Mouse (Mus musculus) bone marrow, adult 2 months (tissue): ENCODE measurements around the gene Ccl4. TPM values are rescaled to one million over a fixed set of nuclear protein-coding genes. Genes with fewer than 3 reads are reported as not detected.

Experiments
- H3K27ac ChIP-seq: fragments of 200-500 bp; 2 replicates; pipeline ENCODE4 v1.5.1; 2012; ENCODE audit warnings: low read depth, mild to moderate bottlenecking, control low read depth, inconsistent platforms, low read length; ENCODE audit not compliant: control insufficient read depth, poor library complexity, insufficient read depth
- H3K4me1 ChIP-seq: fragments of 200-500 bp; 2 replicates; pipeline ENCODE4 v1.6.1; 2011; ENCODE audit warnings: low read length; ENCODE audit not compliant: control insufficient read depth, insufficient read depth
- H3K4me3 ChIP-seq: fragments of 200-500 bp; replicated peaks from 2 replicates; pipeline ENCODE3; 2011; ENCODE audit warnings: mild to moderate bottlenecking, low read depth, low read length, control low read depth; ENCODE audit not compliant: control insufficient read depth
- CTCF ChIP-seq: fragments of 200-500 bp; IDR thresholded peaks from 2 replicates; pipeline ENCODE4 v1.5.1; 2011; ENCODE audit warnings: low read length, control low read depth; ENCODE audit not compliant: control insufficient read depth, insufficient read depth
- POLR2A ChIP-seq: fragments of 200-500 bp; IDR thresholded peaks from 2 replicates; pipeline ENCODE4 v1.6.1; 2011; ENCODE audit warnings: low read depth, mild to moderate bottlenecking, control low read depth, low read length, borderline replicate concordance; ENCODE audit not compliant: control insufficient read depth
- WGBS: fragments of 180-500 bp; shearing (Covaris S2); methylation state at CpG from one replicate; pipeline ENCODE4 v1.1.7; 2018; 5-methylcytosine and 5-hydroxymethylcytosine counted together
- polyA plus RNA-seq: library from polyadenylated mRNA; stranded (reverse); fragments of >200 nt; gene quantifications from 2 replicates; pipeline ENCODE4 v1.2.4, GENCODE M21; 2011; ENCODE audit warnings: low replicate concordance; ENCODE audit not compliant: missing spikeins, insufficient read depth, insufficient read length

Ccl4 gene
- polyA plus RNA-seq, 1 experiment: 2.3 TPM

DNA sequence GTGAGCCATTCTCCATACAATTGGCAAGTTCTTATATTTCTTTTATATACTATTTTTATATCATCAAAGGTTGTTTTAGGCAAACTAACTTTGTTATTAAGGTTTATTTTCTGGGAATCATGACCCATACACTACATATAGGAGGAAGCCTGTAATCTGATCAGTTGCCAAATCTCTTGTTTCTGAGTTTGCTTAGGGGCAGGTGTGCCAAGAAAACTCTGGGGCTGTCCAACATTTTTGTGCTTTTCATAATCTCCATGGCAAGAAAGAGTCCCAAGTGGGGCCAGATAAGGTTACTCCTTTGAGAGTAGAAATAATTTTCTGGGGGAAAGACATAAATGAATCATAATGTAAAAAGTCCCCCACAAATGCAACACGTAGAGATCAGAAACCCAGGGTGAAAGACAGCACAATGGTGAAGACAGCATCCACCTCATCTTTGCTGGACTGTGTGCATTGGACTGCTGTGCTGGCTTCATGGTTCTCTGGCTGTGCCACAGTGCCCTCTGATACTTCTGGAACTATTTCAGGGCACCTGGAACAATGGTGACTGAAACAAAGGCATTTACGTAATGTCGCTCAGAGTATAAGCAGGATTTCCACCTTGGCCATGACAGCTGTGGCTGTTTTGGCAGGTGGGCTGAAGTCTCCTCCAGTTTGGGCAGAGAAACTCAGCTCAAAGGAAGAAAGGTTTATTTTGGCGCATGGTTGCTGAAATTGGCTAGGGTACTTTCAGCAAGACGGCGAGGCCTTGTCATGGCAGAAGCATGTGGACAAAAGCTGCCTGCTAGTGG lies 15.8 kb upstream of the Ccl4 start:
- TF ChIP-seq CTCF (no peak), POLR2A (no peak)
- no peak overlapping the region for H3K27ac ChIP-seq
- 92% methylated on average over 6 of the region's 6 CpGs for WGBS
- no peak overlapping the region for H3K4me3 ChIP-seq
- peaks cover 5% of the 10 kb centered on the region; the same call in 1 of the 2 replicates for H3K4me1 ChIP-seq

DNA sequence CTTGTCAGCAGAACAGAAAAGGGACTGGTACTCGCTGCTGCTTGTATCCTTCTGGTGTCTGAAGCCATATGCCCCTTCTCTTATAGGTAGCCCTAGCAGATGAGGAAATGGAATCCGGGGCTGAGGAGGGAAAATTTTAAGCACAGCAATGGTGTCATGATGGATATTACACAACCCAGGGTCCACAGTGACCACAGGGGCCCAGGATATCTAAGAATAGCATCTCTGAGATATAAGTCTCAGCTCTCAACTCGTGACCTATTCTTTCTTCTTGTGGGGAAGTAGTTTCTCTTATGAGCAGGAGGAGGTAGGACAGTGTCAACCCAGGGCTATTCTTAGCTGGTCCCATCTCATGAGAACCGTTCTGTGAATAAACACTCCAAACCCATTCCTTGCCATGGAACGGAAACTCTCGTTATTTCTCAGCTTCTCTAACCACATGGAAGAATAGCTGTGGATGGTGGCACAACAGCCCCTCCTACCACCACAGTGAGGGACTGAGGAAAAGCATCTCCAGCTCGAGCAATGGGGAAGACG lies 13.0 kb upstream of the Ccl4 start, which contains the start of gene Ccl3:
TSS of gene Ccl3 (minus strand) at position 51 of the 537 bp plus-strand sequence.
- Histone ChIP-seq H3K27ac (peak within 1 kb of the TSS; percentile 50; the same call in 1 of the 2 replicates), H3K4me3 (peak within 1 kb of the TSS; percentile 29)

DNA sequence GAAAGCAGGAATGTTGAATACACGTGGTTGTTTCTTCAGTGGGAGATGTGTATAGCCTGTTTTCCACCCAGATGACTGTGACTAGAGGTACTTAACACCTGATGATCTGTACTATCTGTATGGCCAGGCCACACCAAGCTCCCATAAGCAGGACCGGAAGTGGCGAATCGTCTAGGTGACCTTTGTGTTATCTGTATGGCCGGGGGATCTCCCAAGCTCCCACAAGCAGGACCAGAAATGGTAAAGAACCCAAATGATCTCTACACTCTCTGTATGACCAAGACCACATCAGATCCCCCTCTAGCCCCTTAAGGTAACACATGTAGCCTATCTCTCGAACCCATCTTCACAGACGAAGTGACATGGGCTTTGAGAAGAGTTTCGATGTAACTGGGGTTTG lies 7.8 kb upstream of the Ccl4 start:
- Histone ChIP-seq H3K4me3 (no peak overlapping the region), H3K27ac (no peak overlapping the region), H3K4me1 (peaks cover 1% of the 10 kb centered on the region; the same call in 1 of the 2 replicates)
- TF ChIP-seq POLR2A: no peak
- no peak for TF ChIP-seq CTCF
- WGBS: 76% methylated on average over 8 of the region's 8 CpGs

More for the DNA sequence above, 13.0 kb upstream of the Ccl4 start, which contains the start of gene Ccl3:
- peaks cover 5% of the 10 kb centered on the region; the same call in 1 of the 2 replicates for H3K4me1 ChIP-seq
- TF ChIP-seq POLR2A: no peak
- 7% methylated on average over 8 of the region's 8 CpGs for WGBS

DNA sequence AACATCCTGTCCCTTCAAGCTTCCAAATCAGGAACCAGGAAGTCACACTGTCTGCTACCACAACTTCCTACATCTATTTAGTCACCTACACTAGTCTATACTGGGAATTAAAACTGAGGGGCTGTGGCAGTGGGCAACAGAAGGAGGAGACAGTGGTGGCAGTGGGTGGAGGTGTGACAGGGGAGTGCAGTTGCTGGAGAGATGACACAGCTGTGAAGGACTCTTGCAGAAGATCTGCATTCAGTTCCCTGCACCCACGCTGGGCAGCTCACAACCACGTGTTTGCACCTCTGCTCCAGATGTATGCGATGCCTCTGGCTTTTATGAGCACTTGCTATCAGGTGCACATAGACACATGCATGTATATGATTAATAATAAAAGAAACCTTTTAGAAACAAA lies 4.9 kb upstream of the Ccl4 start:
- H3K27ac ChIP-seq: no peak overlapping the region
- no peak for TF ChIP-seq CTCF
- TF ChIP-seq POLR2A: no peak
- no peak overlapping the region for H3K4me3 ChIP-seq
- peaks cover 2% of the 10 kb centered on the region; the same call in 1 of the 2 replicates for H3K4me1 ChIP-seq
- 49% methylated on average over 3 of the region's 3 CpGs for WGBS

DNA sequence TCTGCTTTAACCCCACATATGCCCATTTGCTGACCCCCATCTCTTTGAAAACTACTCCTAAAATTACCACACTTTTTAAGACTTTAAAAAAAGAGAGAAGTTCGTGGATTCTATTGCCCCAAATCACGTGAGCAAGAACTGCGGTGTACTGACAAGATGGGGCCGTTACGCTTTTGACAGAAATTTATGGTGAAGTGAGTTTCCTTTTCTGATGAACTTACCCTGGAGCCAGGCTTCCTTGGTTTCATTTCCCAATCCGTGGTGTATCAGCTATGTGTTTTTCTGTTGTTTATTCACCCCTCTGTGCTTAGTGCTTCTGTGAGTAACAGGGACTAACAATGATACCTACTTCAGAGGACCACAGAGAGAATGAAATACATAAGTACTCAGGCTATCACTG lies 3.6 kb upstream of the Ccl4 start:
- under 1% methylated on average over 6 of the region's 6 CpGs for WGBS
- H3K4me1 ChIP-seq: peaks cover 2% of the 10 kb centered on the region; the same call in 1 of the 2 replicates
- no peak overlapping the region for H3K4me3 ChIP-seq
- TF ChIP-seq CTCF (no peak), POLR2A (no peak)
- H3K27ac ChIP-seq: no peak overlapping the region

DNA sequence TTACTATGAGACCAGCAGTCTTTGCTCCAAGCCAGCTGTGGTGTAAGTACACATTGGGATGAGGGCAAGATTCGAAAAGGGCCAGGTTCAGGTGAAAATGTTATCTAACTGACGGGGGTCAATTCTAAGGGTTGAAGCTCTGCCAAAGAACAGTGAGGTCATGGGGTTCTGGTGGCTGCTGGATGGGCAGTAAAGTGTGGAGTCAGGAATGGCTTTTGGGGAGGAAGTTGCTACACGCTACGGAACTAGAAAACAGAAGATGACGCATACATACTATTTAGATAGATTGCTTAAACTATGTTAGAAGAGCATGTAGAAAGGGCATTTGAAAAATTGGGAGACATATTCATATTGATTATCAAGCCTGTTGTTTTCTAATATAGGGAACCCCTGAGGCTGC lies 1.1 kb downstream of the Ccl4 start:
- Histone ChIP-seq H3K4me1 (peaks cover 2% of the 10 kb centered on the region; the same call in 1 of the 2 replicates), H3K27ac (no peak overlapping the region), H3K4me3 (no peak overlapping the region)
- TF ChIP-seq CTCF: no peak
- TF ChIP-seq POLR2A: no peak
- 9% methylated on average over 5 of the region's 5 CpGs for WGBS

DNA sequence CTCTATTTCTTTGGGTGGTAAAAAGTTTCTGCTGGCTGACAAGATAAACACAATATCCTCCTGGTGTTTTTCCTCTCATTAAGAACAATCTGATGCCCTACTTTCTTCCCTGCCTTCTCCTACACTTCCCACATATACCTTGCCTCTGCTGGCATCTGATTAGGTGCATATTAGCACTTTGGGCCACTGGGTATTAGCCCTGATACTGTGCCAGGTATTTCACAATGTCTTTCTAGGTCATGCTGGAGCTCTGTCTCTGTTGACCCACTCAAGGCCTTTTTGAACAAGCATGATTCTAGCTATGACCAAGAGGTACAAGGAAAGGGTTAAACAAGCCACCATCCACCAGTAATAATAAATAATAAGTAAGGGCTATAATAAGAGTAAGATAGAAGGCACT lies 9.4 kb downstream of the Ccl4 start:
- Histone ChIP-seq H3K27ac (no peak overlapping the region), H3K4me1 (no peaks in the 10 kb centered on the region), H3K4me3 (no peak overlapping the region)
- TF ChIP-seq CTCF (no peak), POLR2A (no peak)

DNA sequence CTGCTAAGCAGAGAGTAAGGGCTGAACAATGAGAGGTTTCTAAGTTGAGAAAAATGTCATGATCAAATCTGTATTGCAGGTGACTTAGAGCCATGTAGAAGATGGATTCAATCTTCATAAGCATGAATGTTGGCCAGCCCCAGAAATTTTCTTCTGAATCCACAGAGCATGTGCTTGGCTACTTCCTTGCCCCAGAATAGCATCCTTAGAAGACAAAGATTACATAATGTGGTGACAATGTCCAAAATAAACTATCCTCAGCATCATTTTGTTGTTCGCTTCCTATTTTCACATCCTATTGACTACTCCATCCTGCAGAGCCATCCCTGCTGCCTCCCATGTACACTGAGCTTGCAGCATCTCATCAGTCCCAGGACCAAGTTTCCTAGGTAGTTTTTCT lies 13.3 kb downstream of the Ccl4 start:
- 82% methylated on average over 1 of the region's 1 CpGs for WGBS
- H3K4me1 ChIP-seq: no peaks in the 10 kb centered on the region
- TF ChIP-seq POLR2A: no peak
- no peak for TF ChIP-seq CTCF
- H3K4me3 ChIP-seq: no peak overlapping the region
- no peak overlapping the region for H3K27ac ChIP-seq

DNA sequence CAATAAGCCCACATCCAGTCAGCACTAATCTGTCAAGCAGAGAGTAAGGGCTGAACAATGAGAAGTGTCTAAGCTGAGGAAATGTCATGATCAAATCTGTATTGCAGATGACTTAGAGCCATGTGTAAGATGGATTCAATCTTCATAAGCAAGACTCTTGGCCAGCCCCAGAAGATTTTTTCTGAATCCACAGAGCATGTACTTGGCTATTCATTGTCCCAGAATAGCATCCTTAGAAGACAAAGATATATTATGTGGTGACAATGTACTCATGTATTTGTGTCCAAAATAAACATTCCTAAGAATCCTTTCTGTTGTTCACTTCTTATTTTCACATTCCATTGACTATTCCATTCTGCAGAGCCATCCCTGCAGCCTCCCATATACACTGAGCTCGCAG lies 27.5 kb downstream of the Ccl4 start:
- TF ChIP-seq CTCF (no peak), POLR2A (no peak)
- no peaks in the 10 kb centered on the region for H3K4me1 ChIP-seq
- WGBS: 62% methylated on average over 1 of the region's 1 CpGs
- no peak overlapping the region for H3K4me3 ChIP-seq
- no peak overlapping the region for H3K27ac ChIP-seq
